ENCODE assay signal across 8 mouse cellular contexts in the genomic region with DNA sequence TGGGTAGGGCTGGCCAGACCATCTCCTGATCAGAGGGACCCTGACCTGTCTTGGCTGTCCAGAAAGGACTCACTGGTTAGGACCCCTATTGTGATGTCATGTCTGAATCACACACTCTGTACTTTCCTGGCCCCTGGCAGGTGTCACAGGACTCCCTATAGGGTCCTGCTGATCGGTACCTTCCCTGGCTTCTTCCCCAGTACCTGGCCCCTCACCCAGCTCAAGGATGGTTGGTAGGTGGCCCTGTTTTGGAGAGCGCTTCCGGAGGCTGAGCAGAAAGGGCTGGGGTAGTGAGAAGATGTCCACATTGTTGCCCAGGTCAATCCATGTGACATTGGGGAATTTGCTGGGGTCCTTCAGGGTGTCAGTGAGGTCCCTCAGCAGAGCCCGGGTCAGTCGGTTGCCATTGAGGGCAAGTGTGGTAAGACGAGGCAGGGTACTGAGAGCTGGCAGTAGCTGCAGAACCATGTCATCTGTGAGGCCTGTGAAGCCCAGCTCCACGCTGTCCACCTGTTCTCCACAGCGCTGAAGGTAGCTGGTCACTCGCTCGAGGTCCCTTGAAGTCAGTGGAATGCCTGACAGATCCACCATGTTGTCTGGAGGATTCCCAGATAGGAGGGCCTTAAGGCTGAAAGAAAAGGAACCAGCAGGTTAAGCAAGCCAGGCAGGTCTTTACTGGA. TPM values are rescaled to one million over a fixed set of nuclear protein-coding genes. Genes with fewer than 3 reads are reported as not detected.
DNase-seq lines count a peak whose midpoint lies in the region; ATAC-seq lines count a peak whose summit lies in the region.

No protein-coding gene starts in this region.

- H3K4me1 ChIP-seq in hindbrain, embryonic 13.5 days (replicated peaks), result peaks cover 53% of the 10 kb centered on the region
- H3K4me1 ChIP-seq in midbrain, embryonic 13.5 days (replicated peaks), result peaks cover 53% of the 10 kb centered on the region

- no peaks in the 10 kb centered on the region for H3K9me3 ChIP-seq in hindbrain, embryonic 13.5 days
- H3K9me3 ChIP-seq in midbrain, embryonic 13.5 days, result no peaks in the 10 kb centered on the region

- H3K27ac ChIP-seq in hindbrain, embryonic 13.5 days, result peak overlapping the region; percentile 53
- peak overlapping the region; percentile 52 for H3K27ac ChIP-seq in midbrain, embryonic 13.5 days

- H3K4me2 ChIP-seq in hindbrain, embryonic 13.5 days, result peak overlapping the region; percentile 94
- peak overlapping the region; percentile 62 for H3K4me2 ChIP-seq in midbrain, embryonic 13.5 days (replicated peaks)

- H3K27me3 ChIP-seq in hindbrain, embryonic 13.5 days, result no peaks in the 10 kb centered on the region
- no peaks in the 10 kb centered on the region for H3K27me3 ChIP-seq in midbrain, embryonic 13.5 days

- no peak for ATAC-seq in hindbrain, embryonic 13.5 days (ENCODE audit: low FRiP score)
- no peak for ATAC-seq in midbrain, embryonic 13.5 days
- ATAC-seq in inflammation-experienced regulatory T-cells, adult 6 months, result no peak

- 38% methylated on average over 10 of the region's 10 CpGs for WGBS in hindbrain, embryonic 13.5 days
- WGBS in midbrain, embryonic 13.5 days, result 43% methylated on average over 10 of the region's 10 CpGs

- peak overlapping the region; percentile 90 for H3K9ac ChIP-seq in hindbrain, embryonic 13.5 days
- peak overlapping the region; percentile 93 for H3K9ac ChIP-seq in midbrain, embryonic 13.5 days (replicated peaks)

- peak; percentile 64 for DNase-seq in embryo, embryonic 10 days (ENCODE audit: low spot score)
- DNase-seq in embryo, embryonic 11 days, result no peak
- DNase-seq in MN1 (ENCODE audit: low spot score), result peak; percentile 25
- no peak for DNase-seq in layer of hippocampus, postnatal 25 days (ENCODE audit: extremely low spot score in 1 of 2, low spot score in 1 of 2)
- no peak for DNase-seq in adipocyte (ENCODE audit: low spot score)

- peaks cover 65% of the 10 kb centered on the region for H3K36me3 ChIP-seq in hindbrain, embryonic 13.5 days
- peaks cover 66% of the 10 kb centered on the region for H3K36me3 ChIP-seq in midbrain, embryonic 13.5 days

- peak overlapping the region; percentile 57 for H3K4me3 ChIP-seq in hindbrain, embryonic 13.5 days
- peak overlapping the region; percentile 13; the same call in 1 of the 2 replicates for H3K4me3 ChIP-seq in midbrain, embryonic 13.5 days (replicated peaks)

RNA-seq across cellular contexts. Expression of a gene that starts 31.5 kb away (rescaled TPM):
- polyA plus RNA-seq in hindbrain, embryonic 13.5 days (2015; fragmentation: Nextera tagmentation; extraction: Ambion mirVana), result 21.5 and 21.7 TPM in 2 replicates
- polyA plus RNA-seq in midbrain, embryonic 13.5 days (2015; fragmentation: Nextera tagmentation; extraction: Ambion mirVana), result 20.7 TPM in 2 replicates
- 10 to 100 TPM; 14.3 to 16.0 TPM for total RNA-seq in layer of hippocampus, postnatal 25 days (2021)
- polyA plus RNA-seq in inflammation-experienced regulatory T-cells, adult 6 months (2017; shearing (Covaris generic)), result 100 to 1,000 TPM in 1 of 3 experiments, 10 to 100 TPM in 2; 73.0 to 108 (median 73.7) TPM

RNA-seq across cellular contexts. Expression of a gene that starts 42.6 kb away (rescaled TPM):
- 10.0 and 10.4 TPM in 2 replicates for polyA plus RNA-seq in hindbrain, embryonic 13.5 days (2015; fragmentation: Nextera tagmentation; extraction: Ambion mirVana)
- 8.2 and 11.4 TPM in 2 replicates for polyA plus RNA-seq in midbrain, embryonic 13.5 days (2015; fragmentation: Nextera tagmentation; extraction: Ambion mirVana)
- 1 to 10 TPM; 8.1 to 9.9 TPM for total RNA-seq in layer of hippocampus, postnatal 25 days (2021)
- 1 to 10 TPM; 1.8 to 2.6 (median 2.1) TPM for polyA plus RNA-seq in inflammation-experienced regulatory T-cells, adult 6 months (2017; shearing (Covaris generic))

RNA-seq across cellular contexts. Expression of a gene that starts 42.7 kb away (rescaled TPM):
- 22.8 and 24.9 TPM in 2 replicates for polyA plus RNA-seq in hindbrain, embryonic 13.5 days (2015; fragmentation: Nextera tagmentation; extraction: Ambion mirVana)
- 23.0 and 25.2 TPM in 2 replicates for polyA plus RNA-seq in midbrain, embryonic 13.5 days (2015; fragmentation: Nextera tagmentation; extraction: Ambion mirVana)
- total RNA-seq in layer of hippocampus, postnatal 25 days (2021), result 10 to 100 TPM; 16.5 to 17.9 TPM
- 10 to 100 TPM; 33.7 to 47.7 (median 38.7) TPM for polyA plus RNA-seq in inflammation-experienced regulatory T-cells, adult 6 months (2017; shearing (Covaris generic))

RNA-seq across cellular contexts. Expression of a gene that starts 54.8 kb away (rescaled TPM):
- polyA plus RNA-seq in hindbrain, embryonic 13.5 days (2015; fragmentation: Nextera tagmentation; extraction: Ambion mirVana), result 4,618 and 4,725 TPM in 2 replicates
- 4,691 and 4,901 TPM in 2 replicates for polyA plus RNA-seq in midbrain, embryonic 13.5 days (2015; fragmentation: Nextera tagmentation; extraction: Ambion mirVana)
- 1,000 to 10,000 TPM; 1,687 to 1,997 TPM for total RNA-seq in layer of hippocampus, postnatal 25 days (2021)
- 1,000 to 10,000 TPM; 5,207 to 7,023 (median 5,768) TPM for polyA plus RNA-seq in inflammation-experienced regulatory T-cells, adult 6 months (2017; shearing (Covaris generic))

Comparison
In these comparisons a context has a peak if more than half of its experiments do, and no peak if none do; other contexts are left out.
1. DNase-seq: peak in embryo, embryonic 10 days (single experiment) and MN1 (single experiment); none in embryo, embryonic 11 days (single experiment), layer of hippocampus, postnatal 25 days (0 of 2) and adipocyte (single experiment).